Mouse (Mus musculus): Measurements from ENCODE around the gene Nmt1. TPM values are rescaled to one million over a fixed set of nuclear protein-coding genes. Genes with fewer than 3 reads are reported as not detected.
A peak's percentile ranks its signal among the peaks of the same experiment; 100 is the strongest.

Nmt1 gene
- polyA plus RNA-seq, 1 experiment from 2014 or later: 46.9 TPM

DNA sequence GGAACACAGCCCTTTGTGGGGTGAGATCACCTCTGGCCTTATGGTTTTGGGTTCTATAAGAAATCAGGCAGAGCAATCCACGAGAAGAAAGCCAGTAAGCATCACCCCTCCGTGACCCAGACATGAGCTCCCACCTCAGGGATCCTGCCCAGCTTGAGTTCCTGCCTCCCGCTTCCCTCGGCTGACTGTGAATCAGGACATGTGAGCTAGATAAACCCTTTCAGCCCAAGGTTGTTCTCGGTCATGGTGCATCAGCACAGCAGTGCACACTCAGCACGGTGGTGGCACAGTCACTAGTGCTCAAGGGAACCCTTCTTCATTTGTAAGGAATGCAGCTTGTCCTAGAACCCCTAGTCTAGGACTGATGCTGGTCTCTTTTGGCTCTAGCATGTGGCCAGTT is 9.1 kb upstream of the Nmt1 start:
- H3K27ac ChIP-seq (ENCODE audit: poor library complexity, severe bottlenecking): no peak overlapping the region
- H3K27me3 ChIP-seq (replicated peaks): no peaks in the 10 kb centered on the region
- peaks cover 16% of the 10 kb centered on the region for H3K36me3 ChIP-seq
- H3K4me3 ChIP-seq: no peak overlapping the region
- no peaks in the 10 kb centered on the region for H3K9me3 ChIP-seq (replicated peaks)
- no peak for ATAC-seq (ENCODE audit: insufficient number of reproducible peaks, low FRiP score)
- H3K9ac ChIP-seq: no peak overlapping the region
- H3K4me1 ChIP-seq (replicated peaks): peaks cover 18% of the 10 kb centered on the region
- WGBS: 62% methylated on average over 6 of the region's 6 CpGs
- no peak overlapping the region for H3K4me2 ChIP-seq

DNA sequence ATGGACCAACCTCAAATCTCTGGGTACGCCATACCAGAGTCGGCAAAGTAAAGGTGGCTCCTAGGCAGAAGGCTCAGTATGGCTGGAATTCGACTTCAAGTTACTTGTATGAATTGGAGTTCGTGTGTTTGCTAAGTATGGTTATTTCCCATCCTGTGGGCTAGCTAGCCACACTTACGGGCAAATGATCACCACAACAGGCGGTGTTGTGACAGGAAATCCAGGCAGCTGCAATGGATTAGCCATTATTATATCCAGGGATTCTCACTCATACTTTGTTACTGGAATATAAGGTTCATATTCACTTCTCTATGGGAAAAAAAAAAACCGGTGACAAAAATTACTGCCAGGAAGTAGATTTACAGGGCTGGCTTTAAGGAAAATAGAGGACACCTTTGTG is 8.7 kb upstream of the Nmt1 start:
- H3K9ac ChIP-seq: no peak overlapping the region
- H3K27ac ChIP-seq (ENCODE audit: poor library complexity, severe bottlenecking): no peak overlapping the region
- no peaks in the 10 kb centered on the region for H3K27me3 ChIP-seq (replicated peaks)
- peaks cover 18% of the 10 kb centered on the region for H3K4me1 ChIP-seq (replicated peaks)
- no peaks in the 10 kb centered on the region for H3K9me3 ChIP-seq (replicated peaks)
- no peak overlapping the region for H3K4me3 ChIP-seq
- no peak for ATAC-seq (ENCODE audit: insufficient number of reproducible peaks, low FRiP score)
- peaks cover 19% of the 10 kb centered on the region for H3K36me3 ChIP-seq
- no peak overlapping the region for H3K4me2 ChIP-seq
- 88% methylated on average over 7 of the region's 7 CpGs for WGBS

DNA sequence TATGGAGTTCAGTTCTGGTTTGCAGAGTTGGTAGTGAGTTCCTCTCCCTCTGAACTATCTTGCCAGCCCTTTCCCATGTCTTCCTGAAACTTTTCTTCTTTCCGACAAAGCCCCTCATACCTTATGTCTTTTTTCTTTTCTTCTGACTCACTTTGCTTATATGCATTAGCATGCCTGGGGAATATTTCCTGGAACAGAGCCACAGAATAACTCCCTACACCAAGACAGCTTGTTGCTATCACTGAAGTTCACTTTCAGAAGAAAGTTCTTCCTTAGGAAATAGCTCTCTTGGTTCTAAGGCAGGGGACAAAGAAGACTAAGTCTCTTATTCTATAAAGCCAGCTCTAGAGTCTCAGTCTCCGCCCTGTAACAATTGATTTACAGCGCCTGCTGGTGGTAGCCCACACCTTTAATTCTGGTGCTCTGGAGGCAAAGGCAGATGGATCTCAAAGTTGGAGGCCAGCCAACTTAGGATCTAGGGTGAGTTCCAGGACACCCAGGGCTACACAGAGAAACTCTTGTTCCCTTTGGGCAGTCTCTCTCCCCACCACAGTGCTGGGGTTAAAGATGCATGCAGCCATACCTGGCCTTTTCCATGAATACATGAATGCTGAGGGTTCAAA is 7.2 kb upstream of the Nmt1 start:
- Histone ChIP-seq H3K4me3 (no peak overlapping the region), H3K36me3 (peaks cover 30% of the 10 kb centered on the region), H3K9me3 (replicated peaks) (no peaks in the 10 kb centered on the region), H3K27ac (ENCODE audit: poor library complexity, severe bottlenecking) (no peak overlapping the region), H3K4me2 (no peak overlapping the region), H3K4me1 (replicated peaks) (peaks cover 12% of the 10 kb centered on the region), H3K27me3 (replicated peaks) (no peaks in the 10 kb centered on the region), H3K9ac (no peak overlapping the region)
- ATAC-seq (ENCODE audit: insufficient number of reproducible peaks, low FRiP score): no peak
- 71% methylated on average over 3 of the region's 3 CpGs for WGBS

DNA sequence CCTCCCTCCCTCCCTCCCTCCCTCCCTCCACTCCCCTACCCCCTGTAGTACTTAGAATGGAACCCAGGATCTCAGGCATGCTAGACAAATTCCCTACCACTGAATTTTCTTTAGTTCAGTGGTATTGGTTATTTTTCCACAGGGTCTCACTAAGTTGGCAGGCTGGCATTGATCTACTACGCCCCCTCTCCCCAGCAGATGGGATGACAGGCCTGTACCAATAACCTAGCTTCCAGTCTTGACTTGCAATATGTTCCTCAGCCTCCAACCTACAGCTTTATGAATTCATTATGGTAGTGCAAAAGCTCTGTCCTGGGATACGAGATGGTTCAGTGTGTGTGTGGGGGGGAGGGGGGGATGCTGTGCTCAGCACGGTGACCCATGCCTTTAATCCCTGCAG is 4.0 kb upstream of the Nmt1 start:
- H3K9me3 ChIP-seq (replicated peaks): no peaks in the 10 kb centered on the region
- H3K9ac ChIP-seq: no peak overlapping the region
- H3K4me3 ChIP-seq: no peak overlapping the region
- 84% methylated on average over 3 of the region's 3 CpGs for WGBS
- ATAC-seq (ENCODE audit: insufficient number of reproducible peaks, low FRiP score): no peak
- no peak overlapping the region for H3K27ac ChIP-seq (ENCODE audit: poor library complexity, severe bottlenecking)
- no peak overlapping the region for H3K4me2 ChIP-seq
- peaks cover 30% of the 10 kb centered on the region for H3K36me3 ChIP-seq
- peaks cover 16% of the 10 kb centered on the region for H3K4me1 ChIP-seq (replicated peaks)
- H3K27me3 ChIP-seq (replicated peaks): no peaks in the 10 kb centered on the region

- H3K27ac ChIP-seq (ENCODE audit: poor library complexity, severe bottlenecking): no peak overlapping the region
- 77% methylated on average over 3 of the region's 3 CpGs for WGBS
- H3K36me3 ChIP-seq: peaks cover 27% of the 10 kb centered on the region
- H3K4me2 ChIP-seq: peak overlapping the region; percentile 78
- H3K4me3 ChIP-seq: peak overlapping the region; percentile 67; the same call in 1 of the 2 replicates
- H3K9me3 ChIP-seq (replicated peaks): no peaks in the 10 kb centered on the region
- no peaks in the 10 kb centered on the region for H3K27me3 ChIP-seq (replicated peaks)
- no peak overlapping the region for H3K9ac ChIP-seq
- no peak for ATAC-seq (ENCODE audit: insufficient number of reproducible peaks, low FRiP score)
- peaks cover 21% of the 10 kb centered on the region for H3K4me1 ChIP-seq (replicated peaks)
Measured at GRCm38 (mm10) chr11:103026901-103027300, 1.1 kb upstream of the Nmt1 start.

DNA sequence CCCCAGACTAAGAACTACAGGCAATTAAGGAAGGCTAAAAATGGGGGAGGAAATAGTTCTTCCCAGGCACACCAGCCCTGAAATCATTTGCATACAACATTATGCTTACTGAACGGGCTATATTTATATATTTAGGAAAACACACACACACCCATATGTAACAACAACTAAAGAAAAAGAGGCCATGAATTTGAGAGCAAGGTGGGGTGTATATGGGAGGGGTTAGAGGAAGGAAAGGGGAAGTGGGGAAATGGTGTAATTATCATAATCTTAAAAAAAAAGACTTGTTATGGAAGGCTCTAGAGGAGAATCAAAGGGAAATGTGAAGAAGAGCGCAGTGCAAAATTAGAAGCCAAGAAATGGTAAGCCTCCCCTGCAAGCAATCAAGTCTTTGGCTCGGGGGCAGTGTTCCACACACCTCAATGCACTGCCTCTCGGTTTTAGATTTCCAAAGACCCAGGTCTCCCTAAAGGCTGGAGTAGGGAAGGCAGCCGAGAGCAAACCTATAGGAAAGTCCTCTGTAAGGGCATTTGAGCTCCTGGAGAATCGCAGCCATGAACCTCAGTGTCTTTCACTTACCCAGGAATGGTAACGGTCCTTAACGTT is 317 bp upstream of the Nmt1 start:
- peaks cover 29% of the 10 kb centered on the region for H3K36me3 ChIP-seq
- ATAC-seq (ENCODE audit: insufficient number of reproducible peaks, low FRiP score): peak; percentile 16; the same call in 1 of the 2 replicates
- peaks cover 28% of the 10 kb centered on the region for H3K4me1 ChIP-seq (replicated peaks)
- H3K9me3 ChIP-seq (replicated peaks): no peaks in the 10 kb centered on the region
- peak overlapping the region; percentile 67 for H3K4me3 ChIP-seq
- peak overlapping the region; percentile 69 for H3K9ac ChIP-seq
- WGBS: 13% methylated on average over 8 of the region's 8 CpGs
- H3K27me3 ChIP-seq (replicated peaks): no peaks in the 10 kb centered on the region
- H3K27ac ChIP-seq (ENCODE audit: poor library complexity, severe bottlenecking): peak overlapping the region; percentile 82
- peak overlapping the region; percentile 78 for H3K4me2 ChIP-seq

GRCm38 (mm10) chr11:103033030-103033429 is 5.0 kb downstream of the Nmt1 start:
- no peak for ATAC-seq (ENCODE audit: insufficient number of reproducible peaks, low FRiP score)
- Histone ChIP-seq H3K9me3 (replicated peaks) (no peaks in the 10 kb centered on the region), H3K4me3 (no peak overlapping the region), H3K27me3 (replicated peaks) (no peaks in the 10 kb centered on the region), H3K9ac (no peak overlapping the region), H3K4me2 (no peak overlapping the region), H3K36me3 (peaks cover 19% of the 10 kb centered on the region), H3K27ac (ENCODE audit: poor library complexity, severe bottlenecking) (peak overlapping the region; percentile 6; the same call in 1 of the 2 replicates), H3K4me1 (replicated peaks) (peaks cover 40% of the 10 kb centered on the region)
- 89% methylated on average over 3 of the region's 3 CpGs for WGBS

- Histone ChIP-seq H3K4me3 (no peak overlapping the region), H3K9ac (no peak overlapping the region), H3K36me3 (peaks cover 29% of the 10 kb centered on the region), H3K4me2 (no peak overlapping the region), H3K4me1 (replicated peaks) (peaks cover 40% of the 10 kb centered on the region), H3K9me3 (replicated peaks) (no peaks in the 10 kb centered on the region), H3K27ac (ENCODE audit: poor library complexity, severe bottlenecking) (no peak overlapping the region), H3K27me3 (replicated peaks) (no peaks in the 10 kb centered on the region)
- no peak for ATAC-seq (ENCODE audit: insufficient number of reproducible peaks, low FRiP score)
- 71% methylated on average over 6 of the region's 6 CpGs for WGBS
Measured at GRCm38 (mm10) chr11:103035007-103035406, 7.0 kb downstream of the Nmt1 start.

DNA sequence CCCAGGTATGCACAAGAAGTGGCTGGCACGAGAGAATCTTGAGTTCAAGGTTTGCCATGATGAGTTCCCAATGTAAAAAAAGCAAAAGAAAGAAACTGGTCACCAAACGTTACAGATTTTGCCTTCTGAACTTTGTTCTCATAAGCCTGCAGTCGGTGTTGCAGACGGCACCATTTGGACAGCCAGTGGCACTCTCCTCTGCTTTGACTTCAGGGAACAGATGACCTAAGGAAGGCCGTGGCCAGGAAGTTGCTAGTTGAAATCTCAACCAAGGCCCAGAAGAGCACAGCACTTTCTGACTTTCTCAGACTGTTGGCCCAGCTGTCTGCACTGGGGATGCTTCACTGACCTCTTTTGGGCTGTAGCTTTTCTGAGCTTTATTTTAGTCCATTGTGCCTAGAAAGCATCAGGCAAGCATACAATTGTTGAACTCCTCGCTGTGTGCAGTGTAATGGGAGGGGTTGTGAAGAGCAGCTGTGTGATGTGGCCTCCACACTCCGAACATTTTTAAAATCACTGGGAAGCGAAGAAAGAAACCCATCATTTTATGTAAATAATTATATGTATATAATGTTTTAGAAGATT is 9.0 kb downstream of the Nmt1 start:
- H3K36me3 ChIP-seq: peaks cover 28% of the 10 kb centered on the region
- no peak overlapping the region for H3K9ac ChIP-seq
- H3K9me3 ChIP-seq (replicated peaks): no peaks in the 10 kb centered on the region
- H3K27me3 ChIP-seq (replicated peaks): no peaks in the 10 kb centered on the region
- H3K4me2 ChIP-seq: no peak overlapping the region
- peaks cover 40% of the 10 kb centered on the region for H3K4me1 ChIP-seq (replicated peaks)
- ATAC-seq (ENCODE audit: insufficient number of reproducible peaks, low FRiP score): no peak
- H3K4me3 ChIP-seq: no peak overlapping the region
- no peak overlapping the region for H3K27ac ChIP-seq (ENCODE audit: poor library complexity, severe bottlenecking)
- WGBS: 87% methylated on average over 8 of the region's 8 CpGs

DNA sequence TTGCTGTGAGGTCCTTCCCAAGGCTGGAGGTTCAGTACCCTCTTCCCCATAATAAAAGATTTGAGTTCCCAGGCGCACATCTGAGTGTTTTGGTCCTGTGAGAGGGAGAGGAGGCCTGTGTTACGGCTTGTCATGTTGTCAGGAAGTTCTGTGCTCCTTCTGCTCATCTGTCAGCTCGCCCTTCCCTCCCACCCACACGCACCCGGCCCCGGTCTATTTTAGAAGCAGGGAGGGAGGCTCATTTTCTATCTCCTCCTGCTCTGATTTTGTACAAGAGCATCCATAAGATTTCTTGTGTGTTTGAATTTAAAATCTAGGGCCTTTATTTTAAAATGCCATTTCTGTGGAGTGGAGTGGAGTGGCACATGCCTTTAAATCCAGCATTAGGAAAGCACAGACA is 10.0 kb downstream of the Nmt1 start:
- ATAC-seq (ENCODE audit: insufficient number of reproducible peaks, low FRiP score): no peak
- H3K9me3 ChIP-seq (replicated peaks): no peaks in the 10 kb centered on the region
- no peaks in the 10 kb centered on the region for H3K27me3 ChIP-seq (replicated peaks)
- WGBS: 32% methylated on average over 6 of the region's 6 CpGs
- H3K36me3 ChIP-seq: peaks cover 23% of the 10 kb centered on the region
- H3K4me3 ChIP-seq: no peak overlapping the region
- H3K27ac ChIP-seq (ENCODE audit: poor library complexity, severe bottlenecking): no peak overlapping the region
- no peak overlapping the region for H3K4me2 ChIP-seq
- H3K4me1 ChIP-seq (replicated peaks): peaks cover 38% of the 10 kb centered on the region
- H3K9ac ChIP-seq: no peak overlapping the region

DNA sequence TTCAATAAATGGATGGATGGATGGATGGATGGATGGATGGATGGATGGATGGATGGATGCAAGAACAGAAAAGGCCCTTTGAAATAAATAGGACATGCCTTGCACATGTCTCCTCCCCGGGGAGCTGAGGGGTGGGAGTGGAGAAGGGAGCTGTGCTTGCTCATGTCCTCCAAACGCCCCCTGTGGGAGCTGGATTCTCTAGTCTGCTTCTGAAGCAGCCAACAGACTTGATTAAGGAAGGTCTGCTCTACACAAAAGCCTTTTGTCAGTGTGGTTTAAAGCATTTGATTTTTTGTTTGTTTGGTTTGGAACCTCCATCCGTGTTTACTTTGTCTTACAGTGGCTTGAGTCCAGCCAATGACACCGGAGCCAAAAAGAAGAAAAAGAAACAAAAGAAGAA is 14.8 kb downstream of the Nmt1 start:
- peaks cover 54% of the 10 kb centered on the region for H3K36me3 ChIP-seq

More for the DNA sequence above, 14.8 kb downstream of the Nmt1 start:
- no peaks in the 10 kb centered on the region for H3K9me3 ChIP-seq (replicated peaks)
- no peaks in the 10 kb centered on the region for H3K27me3 ChIP-seq (replicated peaks)
- ATAC-seq (ENCODE audit: insufficient number of reproducible peaks, low FRiP score): no peak
- no peak overlapping the region for H3K9ac ChIP-seq
- no peak overlapping the region for H3K27ac ChIP-seq (ENCODE audit: poor library complexity, severe bottlenecking)
- 76% methylated on average over 4 of the region's 4 CpGs for WGBS
- no peak overlapping the region for H3K4me3 ChIP-seq
- H3K4me2 ChIP-seq: no peak overlapping the region
- H3K4me1 ChIP-seq (replicated peaks): peaks cover 17% of the 10 kb centered on the region

Data from heart, embryonic 12.5 days (tissue).